Mouse (Mus musculus): ENCODE data around the gene Cnnm2.

Cnnm2 gene

GRCm38 (mm10) chr19:46849443-46849997, 88.1 kb downstream of the Cnnm2 start:
- DNase-seq: no peak

- DNase-seq: no peak
Measured at GRCm38 (mm10) chr19:46856232-46856631, 94.8 kb downstream of the Cnnm2 start.

GRCm38 (mm10) chr19:46856780-46857179, 95.4 kb downstream of the Cnnm2 start:
- DNase-seq: no peak

- peak; percentile 36 for DNase-seq
Measured at GRCm38 (mm10) chr19:46857277-46857989, 96.0 kb downstream of the Cnnm2 start.

- DNase-seq: no peak
Measured at GRCm38 (mm10) chr19:46858200-46858599, 96.8 kb downstream of the Cnnm2 start.

- no peak for DNase-seq
Measured at GRCm38 (mm10) chr19:46862556-46862955, 101.2 kb downstream of the Cnnm2 start.

- no peak for DNase-seq
Measured at GRCm38 (mm10) chr19:46863236-46863927, 102.0 kb downstream of the Cnnm2 start.

- no peak for DNase-seq
Measured at GRCm38 (mm10) chr19:46864079-46864478, 102.7 kb downstream of the Cnnm2 start.

GRCm38 (mm10) chr19:46864731-46865331, 103.4 kb downstream of the Cnnm2 start:
- no peak for DNase-seq

GRCm38 (mm10) chr19:46865381-46865780, 104.0 kb downstream of the Cnnm2 start:
- no peak for DNase-seq

- peak; percentile 53 for DNase-seq
Measured at GRCm38 (mm10) chr19:46869049-46869448, 107.7 kb downstream of the Cnnm2 start.

- peak; percentile 83 for DNase-seq
Measured at GRCm38 (mm10) chr19:46869526-46869925, 108.1 kb downstream of the Cnnm2 start.

- DNase-seq: no peak
Measured at GRCm38 (mm10) chr19:46871096-46871495, 109.7 kb downstream of the Cnnm2 start.

GRCm38 (mm10) chr19:46871651-46872050, 110.3 kb downstream of the Cnnm2 start:
- DNase-seq: no peak

GRCm38 (mm10) chr19:46873924-46874323, 112.5 kb downstream of the Cnnm2 start:
- no peak for DNase-seq

- peak; percentile 92 for DNase-seq
Measured at GRCm38 (mm10) chr19:46875790-46876189, 114.4 kb downstream of the Cnnm2 start.

- DNase-seq: no peak
Measured at GRCm38 (mm10) chr19:46877886-46878285, 116.5 kb downstream of the Cnnm2 start.

- peak; percentile 79 for DNase-seq
Measured at GRCm38 (mm10) chr19:46878346-46878745, 117.0 kb downstream of the Cnnm2 start.

- no peak for DNase-seq
Measured at GRCm38 (mm10) chr19:46879876-46880275, 118.5 kb downstream of the Cnnm2 start.

- DNase-seq: no peak
Measured at GRCm38 (mm10) chr19:46885365-46885764, 124.0 kb downstream of the Cnnm2 start.

- no peak for DNase-seq
Measured at GRCm38 (mm10) chr19:46886826-46887225, 125.4 kb downstream of the Cnnm2 start.

GRCm38 (mm10) chr19:46887811-46888527, 126.6 kb downstream of the Cnnm2 start:
- peak; percentile 83 for DNase-seq

- no peak for DNase-seq
Measured at GRCm38 (mm10) chr19:46889666-46890065, 128.3 kb downstream of the Cnnm2 start.
